Mouse (Mus musculus) retina, adult 2 months (tissue): ENCODE measurements at regions not wholly inside any gene's neighbourhood (a gene's known extent, or its start where the extent isn't known, plus 50 kb on each side); places are given as distances from the start of the nearest gene placed in this dataset.

Experiments
- DNase-seq: peaks from one replicate; pipeline ENCODE4 v3.0.0-alpha.2; 2012; ENCODE audit warnings: low read depth, low spot score

GRCm38 (mm10) chr9:72217296-72218028 lies 57.2 kb upstream of the Zfp280d start:
- no peak for DNase-seq

- DNase-seq = peak; percentile 53
These were observed 55.9 kb upstream of the Zfp280d start for GRCm38 (mm10) chr9:72218736-72219135.

- DNase-seq = no peak
These were observed 54.8 kb upstream of the Zfp280d start for GRCm38 (mm10) chr9:72219892-72220291.

- DNase-seq = no peak
These were observed 53.3 kb upstream of the Zfp280d start for GRCm38 (mm10) chr9:72221333-72221732.
